Mouse (Mus musculus): Measurements from ENCODE around the gene Lysmd2.
"Not testable (repeated sequence)": the region's sequence is repeated elsewhere in the genome, so short reads cannot be mapped to it uniquely, and the experiment has no call there.

Gene Lysmd2
- long read RNA-seq, experiment 1, transcript Lysmd2-201 (3 exons, 1,189 nt): major isoform, 27 of 29 reads
- long read RNA-seq, experiment 1, partial matches to known transcripts: 0 of 29 reads
- long read RNA-seq, experiment 1, other reads (novel, unspliced or antisense): 2 of 29 reads
- long read RNA-seq, experiment 2, transcript Lysmd2-201 (3 exons, 1,189 nt): major isoform, 34 of 36 reads
- long read RNA-seq, experiment 2, partial matches to known transcripts: 0 of 36 reads
- long read RNA-seq, experiment 2, other reads (novel, unspliced or antisense): 1 of 36 reads

DNA sequence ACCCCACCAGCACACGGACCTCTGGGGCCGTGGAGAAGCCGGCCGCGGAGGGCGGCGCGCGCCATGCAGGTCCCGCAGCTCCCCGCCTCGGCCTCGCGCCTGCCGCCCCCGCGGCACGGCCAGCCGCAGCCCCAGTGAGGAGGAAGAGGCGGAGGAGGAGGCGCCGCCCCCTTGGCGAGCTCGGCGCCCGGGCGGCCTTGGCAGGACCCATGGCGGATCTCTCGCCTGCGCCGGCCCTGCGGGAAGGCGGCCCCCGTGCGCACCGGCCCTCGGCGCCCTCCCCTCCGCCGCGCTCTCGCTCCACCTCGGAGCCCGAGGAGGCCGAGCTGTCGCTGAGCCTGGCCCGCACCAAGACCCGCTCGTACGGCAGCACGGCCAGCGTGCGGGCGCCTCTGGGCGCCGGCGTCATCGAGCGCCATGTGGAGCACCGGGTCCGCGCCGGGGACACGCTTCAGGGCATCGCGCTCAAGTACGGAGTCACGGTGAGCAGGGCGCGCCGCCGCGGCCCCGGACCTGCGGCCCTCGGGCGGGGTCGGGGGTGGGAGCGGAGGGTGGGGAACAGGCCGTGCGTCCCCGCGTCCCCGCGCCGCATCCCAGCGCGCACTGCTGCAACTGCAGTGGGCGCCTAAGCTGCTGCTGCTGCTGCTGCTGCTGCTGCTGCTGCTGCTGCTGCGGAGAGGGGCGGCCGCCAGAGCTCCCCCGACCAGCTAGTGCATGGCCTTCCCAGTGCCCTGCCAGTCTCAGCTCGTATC, at the start of gene Lysmd2:
TSS of gene Lysmd2 (plus strand) at position 186 of the 752 bp plus-strand sequence.
- intact Hi-C loops (cut with DNase I): no loop called here

DNA sequence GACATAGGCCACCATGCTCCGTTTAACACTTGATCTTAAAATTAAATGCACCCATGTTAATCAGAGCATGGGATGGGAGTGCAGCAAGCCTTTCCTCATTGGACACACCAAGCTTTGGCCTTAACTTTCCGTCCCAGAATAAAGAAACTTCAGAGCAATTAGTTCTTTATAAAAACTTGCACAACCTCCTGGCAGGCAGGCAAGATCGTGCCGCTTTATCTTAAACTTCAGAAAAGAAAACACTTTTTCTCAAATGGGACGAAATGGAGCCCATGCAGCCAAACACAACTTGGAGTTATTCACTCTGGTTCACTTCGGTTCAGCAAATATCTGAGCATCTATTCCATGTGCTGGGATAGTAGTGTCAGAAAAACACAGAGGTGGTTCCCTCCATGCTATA, 46.2 kb upstream of the Lysmd2 start:
- intact Hi-C loops (cut with DNase I): no loop called here

DNA sequence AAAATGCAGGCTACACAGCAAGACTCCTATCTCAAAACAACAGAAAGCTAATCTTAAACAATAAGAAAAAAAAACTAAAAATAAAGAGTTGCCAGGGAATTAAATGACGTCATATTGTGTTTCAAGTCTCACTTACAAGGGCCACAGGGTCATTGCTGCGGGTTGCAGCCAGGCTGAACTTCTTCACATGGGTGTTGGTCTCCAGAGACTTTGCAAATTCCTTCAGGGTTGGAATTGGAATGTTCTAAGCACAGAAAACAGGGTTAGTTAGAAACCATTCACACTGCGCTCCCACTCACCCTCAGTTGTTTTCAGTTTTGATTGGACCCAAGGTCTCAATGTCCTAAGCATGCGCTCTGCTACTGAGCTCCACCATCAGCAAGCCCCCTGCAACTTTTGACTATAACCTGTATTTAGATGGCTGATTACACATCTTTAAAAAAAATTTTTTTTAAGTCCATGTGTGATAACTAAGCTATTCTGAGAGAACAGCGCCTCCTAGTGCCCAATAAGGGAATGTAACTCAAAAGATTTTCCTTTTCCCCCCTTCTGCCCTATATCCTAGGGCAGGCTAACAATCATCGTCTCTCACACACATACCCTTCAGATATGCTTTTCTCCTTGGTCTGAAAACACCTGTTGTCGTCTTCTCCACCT, 43.7 kb upstream of the Lysmd2 start:
- intact Hi-C loops (cut with DNase I): loop anchor here (2.0 kb wide), 1 partner anchor 61 kb away; no protein-coding TSS in a partner anchor

DNA sequence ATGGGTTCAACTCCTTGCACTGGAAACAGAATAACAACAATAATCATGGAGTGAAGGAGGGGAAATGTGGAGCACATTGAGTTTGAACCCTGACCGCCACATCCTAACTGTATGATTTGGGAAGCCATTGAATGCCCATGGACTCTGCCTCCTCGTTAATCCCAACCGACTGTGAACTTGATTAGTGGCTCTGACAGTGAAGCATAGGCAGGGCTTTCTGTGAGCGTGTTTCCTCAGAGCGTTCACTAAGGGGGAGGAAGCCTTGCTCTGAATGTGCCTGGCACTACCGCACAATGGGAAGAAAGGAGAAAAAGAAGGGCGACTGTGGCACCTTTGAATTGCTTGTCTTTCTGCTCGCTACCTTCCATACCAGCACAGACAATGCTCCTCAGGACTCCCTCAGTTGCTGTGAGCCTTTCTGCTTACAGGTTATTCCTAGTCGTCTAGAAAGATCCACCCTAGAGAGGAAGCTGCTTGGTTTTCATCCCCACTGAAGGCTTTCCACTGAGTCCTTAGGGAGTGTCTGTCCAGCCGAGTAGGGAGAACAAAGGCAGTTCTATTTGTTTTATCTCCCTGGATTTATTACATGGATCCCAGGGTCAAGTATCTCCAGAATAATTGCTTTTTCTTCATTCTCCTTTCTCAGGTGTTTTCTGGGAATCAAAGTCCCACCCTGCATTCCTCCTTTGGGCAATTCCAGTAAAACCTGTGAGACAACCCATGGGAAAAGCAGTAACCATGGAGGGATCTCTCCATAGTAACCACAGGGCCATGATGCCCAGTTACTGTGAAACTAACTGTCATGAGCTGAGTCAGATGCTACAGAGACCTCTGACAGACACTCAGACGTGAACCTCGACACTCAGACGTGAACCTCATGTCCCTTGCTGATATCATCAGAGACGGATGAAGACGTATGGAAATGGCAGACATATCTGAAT, 35.4 kb upstream of the Lysmd2 start:
- intact Hi-C loops (cut with DNase I): no loop called here

- intact Hi-C loops (cut with DNase I): no loop called here
Measured at GRCm38 (mm10) chr9:75593481-75593880, 32.1 kb upstream of the Lysmd2 start.

DNA sequence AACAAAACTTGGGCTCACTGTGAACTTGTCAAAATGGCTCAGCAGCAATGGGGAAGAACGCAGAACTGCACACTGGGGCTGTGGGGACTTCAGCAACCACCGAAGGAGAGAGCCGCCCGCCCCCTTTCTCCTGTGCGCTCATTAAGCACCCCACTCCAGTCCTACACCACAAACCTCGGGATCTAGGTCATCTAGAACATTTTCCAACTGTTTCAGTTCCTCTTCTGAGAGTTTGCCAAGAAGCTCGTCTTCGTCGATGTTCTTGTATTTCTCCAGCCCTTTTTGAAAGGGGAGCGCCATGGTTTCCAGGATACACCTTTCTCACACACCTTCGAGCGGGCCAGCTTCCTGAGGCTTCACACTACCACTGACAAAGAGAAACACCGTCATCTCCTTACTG, 28.5 kb upstream of the Lysmd2 start:
- intact Hi-C loops (cut with DNase I): no loop called here

DNA sequence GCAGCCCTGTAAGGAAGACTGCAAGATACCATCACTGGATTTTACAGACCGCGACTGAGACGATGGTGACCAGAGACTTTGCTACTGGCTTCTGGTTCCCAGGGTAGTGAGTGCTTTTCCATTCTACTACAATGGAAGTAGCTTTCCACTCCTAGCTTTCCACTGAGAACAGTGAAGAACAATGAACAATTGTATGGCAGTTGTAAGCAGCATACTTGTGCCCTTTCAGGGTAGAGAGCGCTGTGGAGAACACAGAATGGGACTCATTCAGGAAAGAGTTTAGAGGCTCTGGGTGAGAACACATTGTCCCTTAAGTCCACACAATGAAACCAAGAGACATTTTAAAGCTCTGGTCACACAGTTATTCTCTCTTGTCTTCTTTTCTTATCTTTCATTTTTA, 27.9 kb upstream of the Lysmd2 start:
- intact Hi-C loops (cut with DNase I): no loop called here

DNA sequence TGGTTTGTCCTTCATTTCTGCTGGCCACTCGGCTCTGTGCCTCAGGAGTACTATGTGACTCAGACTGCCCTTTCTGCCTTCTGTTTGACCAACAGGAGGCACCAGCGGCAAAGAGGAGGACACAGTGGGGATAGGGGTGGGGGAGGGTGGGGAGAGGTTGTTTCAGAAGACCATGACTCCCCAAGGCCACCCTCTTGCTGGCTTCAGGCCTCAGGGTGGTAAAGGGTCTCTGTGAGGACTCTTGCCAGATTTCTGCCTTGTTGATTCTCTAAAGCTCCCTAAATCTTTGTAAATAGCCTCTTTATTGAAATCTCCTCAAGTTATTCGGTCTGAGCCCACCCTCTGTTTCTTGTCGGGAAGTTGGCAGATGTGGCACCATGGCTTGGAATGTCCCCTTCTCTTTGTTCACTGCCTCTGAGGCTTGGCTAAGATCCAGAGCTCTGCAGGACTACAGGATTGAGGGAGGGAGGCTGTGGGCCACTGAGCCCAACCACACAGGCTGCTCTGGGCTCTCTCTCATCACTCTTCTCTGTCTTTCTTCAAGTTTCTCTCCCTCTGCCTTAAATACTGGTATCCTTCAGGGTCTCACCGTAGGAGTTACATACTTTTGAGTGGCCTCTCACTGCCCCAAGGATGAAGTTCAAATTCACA, 26.2 kb upstream of the Lysmd2 start:
- intact Hi-C loops (cut with DNase I): no loop called here

DNA sequence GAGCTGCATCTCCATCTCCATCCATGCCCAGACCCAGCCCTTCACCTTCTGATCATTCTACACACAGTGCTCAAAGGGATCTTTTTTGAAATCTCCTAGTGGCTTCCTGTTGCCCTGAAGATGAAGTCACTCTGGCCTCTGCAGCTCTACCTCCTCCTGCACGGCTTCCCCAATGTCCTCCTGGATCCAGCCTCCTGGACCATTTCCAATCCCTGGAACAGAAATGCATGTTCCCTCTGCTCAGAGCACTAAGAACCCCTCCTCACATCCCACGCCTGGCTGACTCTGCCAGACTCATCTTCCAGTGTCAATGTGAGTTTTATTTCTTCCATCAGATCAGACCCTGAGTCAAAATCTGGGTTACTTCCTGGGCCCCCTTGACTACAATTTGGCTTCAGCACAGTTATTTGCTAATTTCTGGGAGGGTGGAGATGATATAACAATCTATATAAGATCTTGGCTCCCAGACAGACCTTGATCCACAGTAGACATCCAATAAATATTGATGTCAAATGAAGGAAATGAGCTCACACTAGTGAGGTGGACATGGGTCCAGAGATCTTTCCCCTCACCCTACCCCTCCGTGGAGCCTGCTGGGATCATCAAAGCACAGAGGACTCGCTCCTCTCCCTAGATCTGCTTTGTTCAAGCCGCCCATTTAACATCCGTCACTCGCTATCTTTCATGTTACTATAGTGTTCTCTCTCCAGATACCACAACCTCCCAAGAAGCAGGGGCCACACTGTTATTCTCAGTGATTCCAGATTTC, 25.2 kb upstream of the Lysmd2 start:
- intact Hi-C loops (cut with DNase I): no loop called here

GRCm38 (mm10) chr9:75601510-75601909, 24.0 kb upstream of the Lysmd2 start:
- intact Hi-C loops (cut with DNase I): no loop called here

DNA sequence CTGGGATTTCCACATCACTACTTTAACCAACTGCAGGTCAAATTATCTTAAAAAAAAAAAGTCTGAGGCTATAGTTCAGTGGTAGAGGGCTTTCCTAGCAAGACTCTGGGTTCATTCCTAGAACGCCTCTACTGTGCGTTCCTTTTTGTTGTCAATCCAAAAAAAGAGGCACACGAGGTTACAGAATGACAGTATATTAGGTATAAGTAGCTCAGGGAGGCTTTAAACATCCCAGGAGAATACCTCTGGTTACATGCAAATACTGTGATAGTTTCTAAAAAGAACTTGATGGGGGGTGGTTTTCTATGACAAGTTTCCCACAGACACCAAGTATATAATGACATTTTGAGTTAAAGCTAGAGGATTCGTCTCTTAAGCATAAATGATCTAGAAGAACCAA, 18.0 kb upstream of the Lysmd2 start:
- intact Hi-C loops (cut with DNase I): no loop called here

- intact Hi-C loops (cut with DNase I): no loop called here
Measured at GRCm38 (mm10) chr9:75609505-75609904, 16.0 kb upstream of the Lysmd2 start.

- intact Hi-C loops (cut with DNase I): no loop called here
Measured at GRCm38 (mm10) chr9:75609965-75610364, 15.6 kb upstream of the Lysmd2 start.

GRCm38 (mm10) chr9:75610571-75611493, 14.7 kb upstream of the Lysmd2 start, which contains the start of gene Tmod2:
Gene Tmod2 (minus strand): TSS chr9:75611325.
- intact Hi-C loops (cut with DNase I): no loop called here

- intact Hi-C loops (cut with DNase I): no loop called here
Measured at GRCm38 (mm10) chr9:75616560-75616959, 9.0 kb upstream of the Lysmd2 start.

DNA sequence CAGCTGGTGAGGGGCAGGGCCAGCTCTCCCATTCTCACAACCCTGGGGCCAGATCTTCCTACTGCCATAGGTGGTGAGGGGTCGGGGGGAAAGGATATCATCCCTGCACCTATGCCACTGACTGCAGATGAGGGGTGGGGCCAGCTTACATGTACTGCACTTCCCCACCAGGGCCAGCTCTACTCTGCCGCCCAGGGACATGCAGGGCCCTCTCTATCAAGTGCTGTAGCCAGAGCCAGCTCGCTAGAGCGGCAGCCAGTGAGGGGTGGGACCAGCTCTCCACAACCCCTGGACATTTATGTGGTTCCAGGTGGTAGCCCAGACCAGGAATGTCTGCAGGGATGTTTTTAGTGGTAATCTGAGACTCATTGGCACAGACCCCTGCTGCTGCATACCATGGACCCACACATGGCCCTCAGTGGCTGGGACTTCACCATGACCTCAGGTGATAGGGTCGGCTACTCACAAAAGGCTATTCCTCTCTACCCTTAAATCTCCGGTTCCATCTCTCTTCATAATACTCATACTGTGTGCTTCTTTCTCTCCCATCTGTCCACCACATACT, 6.6 kb upstream of the Lysmd2 start:
- intact Hi-C loops (cut with DNase I): no loop called here

DNA sequence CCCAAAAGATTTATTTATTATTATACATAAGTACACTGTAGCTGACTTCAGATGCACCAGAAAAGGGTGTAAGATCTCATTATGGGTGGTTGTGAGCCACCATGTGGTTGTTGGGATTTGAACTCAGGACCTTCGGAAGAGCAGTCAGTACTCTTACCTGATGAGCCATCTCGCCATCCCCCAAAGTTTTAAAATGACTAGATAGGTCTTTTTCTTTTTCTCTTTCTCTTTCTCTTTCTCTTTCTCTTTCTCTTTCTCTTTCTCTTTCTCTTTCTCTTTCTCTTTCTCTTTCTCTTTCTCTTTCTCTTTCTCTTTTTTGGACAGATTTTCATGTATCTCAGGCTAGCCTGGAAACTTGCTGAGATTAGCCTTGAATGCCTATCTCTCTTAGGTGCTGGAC, 5.8 kb upstream of the Lysmd2 start:
- intact Hi-C loops (cut with DNase I): not testable (repeated sequence)

- intact Hi-C loops (cut with DNase I): no loop called here
Measured at GRCm38 (mm10) chr9:75621428-75621827, 4.1 kb upstream of the Lysmd2 start.
